ENCODE assay signal across 12 mouse cellular contexts in genomic region chr4:26494262-26494661, GRCm38 (mm10).
A peak's percentile ranks its signal among the peaks of the same experiment; 100 is the strongest.
DNase-seq lines count a peak whose midpoint lies in the region; ATAC-seq and TF ChIP-seq lines count a peak whose summit lies in the region.
"Had no signal": no experiment of that assay in that cellular context is flagged by ENCODE, and none has a peak within 500 bp of the region (broad histone marks: within the 10 kb centered on the region; RNA-seq: fewer than 3 reads in every experiment).

No protein-coding gene starts in this region.

- H3K27ac ChIP-seq in embryonic facial prominence, embryonic 11.5 days (replicated peaks; ENCODE audit: low read depth, low read length): no peak overlapping the region
- H3K27ac ChIP-seq in embryonic facial prominence, embryonic 10.5 days (replicated peaks): no peak overlapping the region
- no peak overlapping the region for H3K27ac ChIP-seq in kidney, postnatal 0 days
- H3K27ac ChIP-seq in midbrain, postnatal 0 days (ENCODE audit: low read depth, low read length): no peak overlapping the region
- no peak overlapping the region for H3K27ac ChIP-seq in midbrain, embryonic 13.5 days
- H3K27ac ChIP-seq: hindbrain, embryonic 15.5 days; limb, embryonic 13.5 days had no signal

- no peak for ATAC-seq in embryonic facial prominence, embryonic 11.5 days (replicated peaks; ENCODE audit: insufficient number of reproducible peaks, low FRiP score, low TSS enrichment, low read depth)
- ATAC-seq in kidney, postnatal 0 days (replicated peaks; ENCODE audit: low FRiP score, low read depth): no peak
- no peak for ATAC-seq in midbrain, postnatal 0 days (ENCODE audit: low FRiP score)
- ATAC-seq in midbrain, embryonic 13.5 days: no peak
- ATAC-seq: forebrain, embryonic 16.5 days had no signal

- no peak overlapping the region for H3K4me3 ChIP-seq in embryonic facial prominence, embryonic 11.5 days (ENCODE audit: low read depth, low read length)
- H3K4me3 ChIP-seq in embryonic facial prominence, embryonic 10.5 days: no peak overlapping the region
- no peak overlapping the region for H3K4me3 ChIP-seq in kidney, postnatal 0 days (replicated peaks; ENCODE audit: low read depth, low read length)
- H3K4me3 ChIP-seq in midbrain, postnatal 0 days (ENCODE audit: low read depth, low read length): no peak overlapping the region
- H3K4me3 ChIP-seq in midbrain, embryonic 13.5 days (replicated peaks): no peak overlapping the region
- H3K4me3 ChIP-seq: hindbrain, embryonic 15.5 days; limb, embryonic 13.5 days had no signal

- H3K9ac ChIP-seq in embryonic facial prominence, embryonic 11.5 days (replicated peaks; ENCODE audit: low read length): no peak overlapping the region
- no peak overlapping the region for H3K9ac ChIP-seq in kidney, postnatal 0 days (ENCODE audit: low read depth, low read length)
- H3K9ac ChIP-seq in midbrain, postnatal 0 days (replicated peaks; ENCODE audit: low read length, poor library complexity, severe bottlenecking): no peak overlapping the region
- H3K9ac ChIP-seq in midbrain, embryonic 13.5 days (replicated peaks): no peak overlapping the region
- H3K9ac ChIP-seq: hindbrain, embryonic 15.5 days; limb, embryonic 13.5 days had no signal

- no peaks in the 10 kb centered on the region for H3K27me3 ChIP-seq in embryonic facial prominence, embryonic 11.5 days (ENCODE audit: control insufficient read depth, insufficient read depth, low read length)
- no peaks in the 10 kb centered on the region for H3K27me3 ChIP-seq in embryonic facial prominence, embryonic 10.5 days (replicated peaks; ENCODE audit: low read depth, poor library complexity, severe bottlenecking)
- H3K27me3 ChIP-seq in kidney, postnatal 0 days (ENCODE audit: insufficient read depth, low read length): no peaks in the 10 kb centered on the region
- H3K27me3 ChIP-seq in midbrain, postnatal 0 days (ENCODE audit: insufficient read depth, low read length): no peaks in the 10 kb centered on the region
- no peaks in the 10 kb centered on the region for H3K27me3 ChIP-seq in midbrain, embryonic 13.5 days
- H3K27me3 ChIP-seq: hindbrain, embryonic 15.5 days; limb, embryonic 13.5 days had no signal

- no peaks in the 10 kb centered on the region for H3K9me3 ChIP-seq in embryonic facial prominence, embryonic 11.5 days (replicated peaks; ENCODE audit: control insufficient read depth, low read length)
- no peaks in the 10 kb centered on the region for H3K9me3 ChIP-seq in embryonic facial prominence, embryonic 10.5 days
- no peaks in the 10 kb centered on the region for H3K9me3 ChIP-seq in kidney, postnatal 0 days (replicated peaks; ENCODE audit: low read length)
- no peaks in the 10 kb centered on the region for H3K9me3 ChIP-seq in midbrain, postnatal 0 days (ENCODE audit: low read length)
- H3K9me3 ChIP-seq in midbrain, embryonic 13.5 days: no peaks in the 10 kb centered on the region
- H3K9me3 ChIP-seq: hindbrain, embryonic 15.5 days; limb, embryonic 13.5 days had no signal

- no peaks in the 10 kb centered on the region for H3K4me1 ChIP-seq in embryonic facial prominence, embryonic 11.5 days (ENCODE audit: control insufficient read depth, insufficient read depth, low read length)
- no peaks in the 10 kb centered on the region for H3K4me1 ChIP-seq in embryonic facial prominence, embryonic 10.5 days
- H3K4me1 ChIP-seq in kidney, postnatal 0 days (replicated peaks; ENCODE audit: insufficient read depth, low read length): no peaks in the 10 kb centered on the region
- no peaks in the 10 kb centered on the region for H3K4me1 ChIP-seq in midbrain, postnatal 0 days (ENCODE audit: insufficient read depth, low read length)
- H3K4me1 ChIP-seq in midbrain, embryonic 13.5 days (replicated peaks): no peaks in the 10 kb centered on the region
- H3K4me1 ChIP-seq: hindbrain, embryonic 15.5 days; limb, embryonic 13.5 days had no signal

- no peaks in the 10 kb centered on the region for H3K36me3 ChIP-seq in embryonic facial prominence, embryonic 11.5 days (replicated peaks; ENCODE audit: control insufficient read depth, insufficient read depth, low read depth, low read length)
- H3K36me3 ChIP-seq in embryonic facial prominence, embryonic 10.5 days (replicated peaks): no peaks in the 10 kb centered on the region
- H3K36me3 ChIP-seq in kidney, postnatal 0 days (ENCODE audit: insufficient read depth, low read length): no peaks in the 10 kb centered on the region
- H3K36me3 ChIP-seq in midbrain, postnatal 0 days (ENCODE audit: insufficient read depth, low read length): no peaks in the 10 kb centered on the region
- no peaks in the 10 kb centered on the region for H3K36me3 ChIP-seq in midbrain, embryonic 13.5 days
- H3K36me3 ChIP-seq: hindbrain, embryonic 15.5 days; limb, embryonic 13.5 days had no signal

- TF ChIP-seq CTCF in kidney, postnatal 0 days (IDR thresholded peaks at IDR 0.05; ENCODE audit: low read depth): peak; percentile 70
- peak; percentile 69 for TF ChIP-seq CTCF in midbrain, postnatal 0 days (IDR thresholded peaks at IDR 0.05)

- peak; percentile 9 for DNase-seq in embryonic facial prominence, embryonic 11.5 days (ENCODE audit: low spot score)
- no peak for DNase-seq in embryonic facial prominence, embryonic 10.5 days (ENCODE audit: low spot score)
- peak; percentile 11 for DNase-seq in kidney, postnatal 0 days (ENCODE audit: low spot score)
- no peak for DNase-seq in kidney, adult 8-10 months
- DNase-seq in midbrain, postnatal 0 days (ENCODE audit: low spot score): no peak
- no peak for DNase-seq in urinary bladder, postnatal 25 days (ENCODE audit: low spot score)
- no peak for DNase-seq in frontal cortex, postnatal 25 days (ENCODE audit: low spot score in 2 of 2)
- DNase-seq: spleen, adult 18-20 months had no signal

- H3K4me2 ChIP-seq in embryonic facial prominence, embryonic 11.5 days (ENCODE audit: low read depth, low read length): no peak overlapping the region
- H3K4me2 ChIP-seq in kidney, postnatal 0 days (ENCODE audit: low read length): no peak overlapping the region
- no peak overlapping the region for H3K4me2 ChIP-seq in midbrain, postnatal 0 days (ENCODE audit: low read depth, low read length, poor library complexity, severe bottlenecking)
- no peak overlapping the region for H3K4me2 ChIP-seq in midbrain, embryonic 13.5 days (replicated peaks)
- H3K4me2 ChIP-seq: hindbrain, embryonic 15.5 days; limb, embryonic 13.5 days had no signal

Comparison
In these comparisons a context has a peak if more than half of its experiments do, and no peak if none do; other contexts are left out.
1. DNase-seq: peak in embryonic facial prominence, embryonic 11.5 days (single experiment) and kidney, postnatal 0 days (single experiment); none in embryonic facial prominence, embryonic 10.5 days (single experiment), kidney, adult 8-10 months (0 of 2), midbrain, postnatal 0 days (single experiment), urinary bladder, postnatal 25 days (single experiment) and frontal cortex, postnatal 25 days (0 of 2).